Mouse (Mus musculus) heart, postnatal 0 days (tissue): ENCODE results near the gene Esyt3.

Experiments used
- CTCF ChIP-seq: IDR thresholded peaks from 2 replicates; pipeline ENCODE4 v1.5.1; 2016; ENCODE audit warnings: antibody characterized with exemption, control low read depth, low read depth
- EP300 ChIP-seq: IDR thresholded peaks from 2 replicates; pipeline ENCODE4 v1.6.1; 2016; ENCODE audit warnings: antibody characterized with exemption, low read depth

DNA sequence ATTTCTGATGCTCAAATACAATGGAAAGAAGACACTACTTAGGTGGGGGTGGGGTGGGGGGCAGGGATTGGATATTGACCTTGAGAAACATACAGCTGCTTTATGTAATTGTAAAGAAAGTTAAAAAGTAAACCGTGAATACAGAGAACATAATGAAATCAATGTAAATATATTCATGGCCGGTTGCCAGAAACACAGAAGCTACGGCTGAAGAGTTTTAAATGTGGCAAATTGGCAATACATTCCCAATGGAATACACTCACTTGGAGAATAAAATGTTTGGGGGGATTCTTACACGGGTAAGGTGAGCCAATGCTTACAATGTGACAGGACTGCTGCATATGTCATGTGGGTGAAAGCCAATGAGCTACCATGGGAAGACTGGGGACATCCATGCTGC, 31.5 kb downstream of the Esyt3 start:
- TF ChIP-seq CTCF = no peak
- TF ChIP-seq EP300 = no peak
